Mouse (Mus musculus) hindbrain, embryonic 16.5 days (tissue): ENCODE data around the gene Olfr774. TPM values are rescaled to one million over a fixed set of nuclear protein-coding genes. Genes with fewer than 3 reads are reported as not detected.
"Not testable (repeated sequence)": the region's sequence is repeated elsewhere in the genome, so short reads cannot be mapped to it uniquely, and the experiment has no call there.

ENCODE experiments used
- ATAC-seq: fragments of 200-750 bp; cut with Nextera tagmentation; 2 replicates; pipeline ENCODE4 v1.8.0; 2017; ENCODE audit warnings: moderate TSS enrichment, moderate library complexity
- H3K27ac ChIP-seq: fragments of 300-500 bp; sonication (generic); 2 replicates; pipeline ENCODE4 v1.5.1; 2014; ENCODE audit warnings: low read depth, mild to moderate bottlenecking, control low read depth, low read length, moderate library complexity
- H3K27me3 ChIP-seq: fragments of 300-500 bp; sonication (generic); replicated peaks from 2 replicates; pipeline ENCODE4 v1.6.1; 2014; ENCODE audit warnings: low read length; ENCODE audit not compliant: control insufficient read depth, insufficient read depth
- H3K36me3 ChIP-seq: fragments of 300-500 bp; sonication (generic); 2 replicates; pipeline ENCODE4 v1.6.1; 2014; ENCODE audit warnings: mild to moderate bottlenecking, low read length, moderate library complexity, mixed read lengths; ENCODE audit not compliant: control insufficient read depth, insufficient read depth
- H3K4me1 ChIP-seq: fragments of 300-500 bp; sonication (generic); 2 replicates; pipeline ENCODE4 v1.6.1; 2014; ENCODE audit warnings: low read depth, low read length; ENCODE audit not compliant: control insufficient read depth, insufficient read depth
- H3K4me2 ChIP-seq: fragments of 300-500 bp; sonication (generic); 2 replicates; pipeline ENCODE4 v1.6.1; 2014; ENCODE audit warnings: mild to moderate bottlenecking, low read length, control low read depth, moderate library complexity
- H3K4me3 ChIP-seq: fragments of 300-500 bp; sonication (generic); 2 replicates; pipeline ENCODE4 v1.5.1; 2014; ENCODE audit warnings: mild to moderate bottlenecking, low read length, control low read depth, moderate library complexity
- H3K9ac ChIP-seq: fragments of 300-500 bp; sonication (generic); 2 replicates; pipeline ENCODE4 v1.6.1; 2014; ENCODE audit warnings: low read depth, mild to moderate bottlenecking, control low read depth, low read length, moderate library complexity
- H3K9me3 ChIP-seq: fragments of 300-500 bp; sonication (generic); 2 replicates; pipeline ENCODE4 v1.6.1; 2014; ENCODE audit warnings: mild to moderate bottlenecking, low read length, moderate library complexity; ENCODE audit not compliant: control insufficient read depth
- WGBS: fragments of 180-500 bp; shearing (Covaris S2); extraction: QIAGEN DNeasy Blood & Tissue Kit; methylation state at CpG from one replicate; pipeline ENCODE4 v1.1.7; 2014; 5-methylcytosine and 5-hydroxymethylcytosine counted together
- polyA plus RNA-seq: library from polyadenylated mRNA; unstranded; fragments of >200 nt; fragmentation: Nextera tagmentation; extraction: Ambion mirVana; gene quantifications from 2 replicates; pipeline ENCODE4 v1.2.1, GENCODE M21; 2015

Olfr774 gene
- not detected in 2 replicates for polyA plus RNA-seq

GRCm38 (mm10) chr10:129235904-129236303, at the start of gene Olfr774:
Olfr774 (plus strand) TSS chr10:129236204.
- WGBS = 71% methylated on average over 2 of the region's 2 CpGs
- no peaks in the 10 kb centered on the region for H3K27me3 ChIP-seq
- ATAC-seq = no peak

GRCm38 (mm10) chr10:129187319-129187718, 48.7 kb upstream of the Olfr774 start, which contains the start of gene Olfr773:
Olfr773 (minus strand) TSS chr10:129187419.
- H3K4me1 ChIP-seq, H3K27ac ChIP-seq, H3K4me2 ChIP-seq, H3K4me3 ChIP-seq, H3K36me3 ChIP-seq, H3K27me3 ChIP-seq, ATAC-seq, H3K9ac ChIP-seq, H3K9me3 ChIP-seq: not testable (repeated sequence)

More at GRCm38 (mm10) chr10:129235904-129236303, at the start of gene Olfr774:
- H3K9me3 ChIP-seq = no peaks in the 10 kb centered on the region
- no peak within 1 kb of the TSS for H3K4me2 ChIP-seq
- no peak within 1 kb of the TSS for H3K4me3 ChIP-seq
- H3K9ac ChIP-seq = no peak within 1 kb of the TSS
- no peak within 1 kb of the TSS for H3K27ac ChIP-seq
- no peaks in the 10 kb centered on the region for H3K36me3 ChIP-seq
- no peaks in the 10 kb centered on the region for H3K4me1 ChIP-seq

- no peak for ATAC-seq
- Histone ChIP-seq H3K27ac (no peak overlapping the region), H3K9ac (no peak overlapping the region), H3K4me1 (no peaks in the 10 kb centered on the region), H3K9me3 (no peaks in the 10 kb centered on the region), H3K27me3 (no peaks in the 10 kb centered on the region), H3K4me2 (no peak overlapping the region), H3K4me3 (no peak overlapping the region), H3K36me3 (no peaks in the 10 kb centered on the region)
- 74% methylated on average over 1 of the region's 1 CpGs for WGBS
Observed at GRCm38 (mm10) chr10:129230737-129231136, 5.3 kb upstream of the Olfr774 start.

GRCm38 (mm10) chr10:129248112-129248511, 12.1 kb downstream of the Olfr774 start, which contains the start of gene Olfr775:
Olfr775 (plus strand) TSS chr10:129248412.
- Histone ChIP-seq H3K27me3 (no peaks in the 10 kb centered on the region), H3K4me2 (no peak within 1 kb of the TSS), H3K4me3 (no peak within 1 kb of the TSS), H3K4me1 (no peaks in the 10 kb centered on the region), H3K36me3 (no peaks in the 10 kb centered on the region), H3K9ac (no peak within 1 kb of the TSS), H3K27ac (no peak within 1 kb of the TSS), H3K9me3 (no peaks in the 10 kb centered on the region)
- 75% methylated on average over 3 of the region's 3 CpGs for WGBS
- ATAC-seq = no peak

GRCm38 (mm10) chr10:129258827-129259226, 22.8 kb downstream of the Olfr774 start, which contains the start of gene Olfr776:
Olfr776 (plus strand) TSS chr10:129259127.
- ATAC-seq = no peak

GRCm38 (mm10) chr10:129271081-129271535, 35.1 kb downstream of the Olfr774 start, which contains the start of gene Olfr777:
Olfr777 (minus strand) TSS chr10:129271485.
- 92% methylated on average over 2 of the region's 2 CpGs for WGBS
- Histone ChIP-seq H3K36me3 (no peaks in the 10 kb centered on the region), H3K4me1 (no peaks in the 10 kb centered on the region), H3K27me3 (no peaks in the 10 kb centered on the region), H3K4me3 (no peak within 1 kb of the TSS), H3K9ac (no peak within 1 kb of the TSS), H3K4me2 (no peak within 1 kb of the TSS), H3K27ac (no peak within 1 kb of the TSS), H3K9me3 (no peaks in the 10 kb centered on the region)
- ATAC-seq = no peak

More at GRCm38 (mm10) chr10:129258827-129259226, 22.8 kb downstream of the Olfr774 start, which contains the start of gene Olfr776:
- Histone ChIP-seq H3K9ac (no peak within 1 kb of the TSS), H3K4me2 (no peak within 1 kb of the TSS), H3K4me1 (no peaks in the 10 kb centered on the region), H3K36me3 (no peaks in the 10 kb centered on the region), H3K4me3 (no peak within 1 kb of the TSS), H3K9me3 (no peaks in the 10 kb centered on the region), H3K27ac (no peak within 1 kb of the TSS), H3K27me3 (no peaks in the 10 kb centered on the region)

Other genes starting within 250 kb of the Olfr774 start
- gene Olfr9, start 246.8 kb upstream of the Olfr774 start, polyA plus RNA-seq = not detected in 2 replicates
- not detected in 2 replicates for gene Olfr763, start 225.4 kb upstream of the Olfr774 start, polyA plus RNA-seq
- not detected in 2 replicates for gene Olfr764-ps1, start 196.3 kb upstream of the Olfr774 start, polyA plus RNA-seq
- gene Olfr765, start 186.2 kb upstream of the Olfr774 start, polyA plus RNA-seq = not detected in 2 replicates
- not detected in 2 replicates for gene Olfr766-ps1, start 167.2 kb upstream of the Olfr774 start, polyA plus RNA-seq
- gene Olfr767, start 153.3 kb upstream of the Olfr774 start, polyA plus RNA-seq = not detected in 2 replicates
- not detected in 2 replicates for gene Olfr768, start 136.8 kb upstream of the Olfr774 start, polyA plus RNA-seq
- gene Olfr769, start 118.3 kb upstream of the Olfr774 start, polyA plus RNA-seq = not detected in 2 replicates
- not detected in 2 replicates for gene Olfr770, start 97.2 kb upstream of the Olfr774 start, polyA plus RNA-seq
- not detected in 2 replicates for gene Olfr771, start 71.5 kb upstream of the Olfr774 start, polyA plus RNA-seq
- not detected in 2 replicates for gene Olfr772, start 58.3 kb upstream of the Olfr774 start, polyA plus RNA-seq
- not detected in 2 replicates for gene Olfr773, start 48.8 kb upstream of the Olfr774 start, polyA plus RNA-seq
- gene Olfr775, start 12.2 kb downstream of the Olfr774 start, polyA plus RNA-seq = not detected in 2 replicates
- not detected in 2 replicates for gene Olfr776, start 22.9 kb downstream of the Olfr774 start, polyA plus RNA-seq
- not detected in 2 replicates for gene Olfr777, start 35.3 kb downstream of the Olfr774 start, polyA plus RNA-seq
- not detected in 2 replicates for gene Olfr780, start 81.9 kb downstream of the Olfr774 start, polyA plus RNA-seq
- not detected in 2 replicates for gene Olfr781, start 92.7 kb downstream of the Olfr774 start, polyA plus RNA-seq
- gene Olfr782, start 112.6 kb downstream of the Olfr774 start, polyA plus RNA-seq = not detected in 2 replicates
- gene Olfr784, start 147.9 kb downstream of the Olfr774 start, polyA plus RNA-seq = 0.07 and 0.15 TPM in 2 replicates
- not detected in 2 replicates for gene Olfr785, start 169.2 kb downstream of the Olfr774 start, polyA plus RNA-seq
- not detected in 2 replicates for gene Olfr786, start 191.1 kb downstream of the Olfr774 start, polyA plus RNA-seq
- not detected in 2 replicates for gene Olfr787, start 225.7 kb downstream of the Olfr774 start, polyA plus RNA-seq
- not detected in 2 replicates for gene Olfr788, start 234.8 kb downstream of the Olfr774 start, polyA plus RNA-seq
- not detected in 2 replicates for gene Olfr789, start 248.5 kb downstream of the Olfr774 start, polyA plus RNA-seq